Mouse (Mus musculus) CH12.LX (cell line): Measurements from ENCODE around the gene Gm11096. TPM values are rescaled to one million over a fixed set of nuclear protein-coding genes. Genes with fewer than 3 reads are reported as not detected.

Source experiments
- DNase-seq: peaks from one replicate; pipeline ENCODE4 v3.0.0-alpha.2; 2013; ENCODE audit errors: extremely low read depth
- H3K27ac ChIP-seq: 2 replicates; pipeline ENCODE4 v1.5.1; 2012; ENCODE audit warnings: low read depth, mild to moderate bottlenecking, control low read depth, moderate library complexity; ENCODE audit not compliant: insufficient read depth
- H3K27me3 ChIP-seq: replicated peaks from 2 replicates; pipeline ENCODE3; 2012; ENCODE audit warnings: inconsistent platforms
- H3K36me3 ChIP-seq, 2 experiments: replicated peaks in 1 of 2; 2 replicates each; pipeline versions ENCODE3 to v1.6.1; 2012; ENCODE audit warnings: inconsistent platforms in 1 of 2, low read length in 1 of 2, mild to moderate bottlenecking in 1 of 2, mixed read lengths in 1 of 2, moderate library complexity in 1 of 2; ENCODE audit not compliant: control insufficient read depth in 1 of 2, insufficient read depth in 1 of 2
- H3K4me1 ChIP-seq, 2 experiments: 2 replicates each; pipeline ENCODE4 v1.6.1; 2012; ENCODE audit warnings: inconsistent platforms in 1 of 2, moderate library complexity in 1 of 2; ENCODE audit not compliant: insufficient read depth in 2 of 2, control insufficient read depth in 1 of 2
- H3K4me2 ChIP-seq: 2 replicates; pipeline ENCODE4 v1.6.1; 2012; ENCODE audit warnings: low read depth, mild to moderate bottlenecking, control low read depth; ENCODE audit not compliant: poor library complexity, insufficient read depth, severe bottlenecking
- H3K4me3 ChIP-seq, 3 experiments: fragments of 150-350 bp in 1 of 3; sonication (generic) in 1 of 3; replicated peaks in 1 of 3; 2 replicates each; pipeline versions ENCODE3 to v1.5.1; 2011 to 2012; ENCODE audit warnings: low read depth in 2 of 3, low read length in 2 of 3, mild to moderate bottlenecking in 2 of 3, moderate library complexity in 2 of 3, control low read depth in 1 of 3, improper control_type of control experiment in 1 of 3, inconsistent platforms in 1 of 3, mixed read lengths in 1 of 3; ENCODE audit not compliant: poor library complexity in 1 of 3
- H3K79me2 ChIP-seq: replicated peaks from 2 replicates; pipeline ENCODE4 v1.6.1; 2012; ENCODE audit warnings: mild to moderate bottlenecking, moderate library complexity; ENCODE audit not compliant: control insufficient read depth, poor library complexity, insufficient read depth, severe bottlenecking; ENCODE audit errors: extremely low read depth
- H3K9ac ChIP-seq: 2 replicates; pipeline ENCODE4 v1.6.1; 2012; ENCODE audit warnings: low read depth, mild to moderate bottlenecking, control low read depth, moderate library complexity; ENCODE audit not compliant: insufficient read depth
- H3K9me3 ChIP-seq: replicated peaks from 2 replicates; pipeline ENCODE3; 2012; ENCODE audit warnings: low read length, inconsistent platforms, mixed read lengths
- BHLHE40 ChIP-seq: IDR thresholded peaks from 2 replicates; pipeline ENCODE4 v1.6.1; 2011; ENCODE audit warnings: mild to moderate bottlenecking, low read depth, low read length, improper control_type of control experiment
- CHD1 ChIP-seq: IDR thresholded peaks from 2 replicates; pipeline ENCODE4 v1.6.1; 2012; ENCODE audit warnings: low read depth, low read length, improper control_type of control experiment, inconsistent platforms
- CHD2 ChIP-seq: IDR thresholded peaks from 2 replicates; pipeline ENCODE4 v1.6.1; 2011; ENCODE audit warnings: low read length, improper control_type of control experiment
- CTCF ChIP-seq, 2 experiments: IDR thresholded peaks in 1 of 2; conservative IDR thresholded peaks in 1 of 2; 2 replicates each; pipeline ENCODE4 v1.5.1; 2011 to 2012; ENCODE audit warnings: low read depth in 2 of 2, low read length in 2 of 2, improper control_type of control experiment in 1 of 2, inconsistent platforms in 1 of 2, mild to moderate bottlenecking in 1 of 2, moderate library complexity in 1 of 2
- E2F4 ChIP-seq: IDR thresholded peaks from 2 replicates; pipeline ENCODE4 v1.6.1; 2011; ENCODE audit warnings: low read depth, low read length, improper control_type of control experiment; ENCODE audit not compliant: insufficient replicate concordance
- EP300 ChIP-seq: IDR thresholded peaks from 2 replicates; pipeline ENCODE4 v1.6.1; 2011; ENCODE audit warnings: low read length, improper control_type of control experiment
- ETS1 ChIP-seq: conservative IDR thresholded peaks from 2 replicates; pipeline ENCODE4 v1.6.1; 2012; ENCODE audit warnings: low read depth, mild to moderate bottlenecking, inconsistent platforms, low read length, improper control_type of control experiment, moderate library complexity
- GABPA ChIP-seq: IDR thresholded peaks from 2 replicates; pipeline ENCODE4 v1.6.1; 2012; ENCODE audit warnings: low read depth, low read length, improper control_type of control experiment, inconsistent platforms; ENCODE audit not compliant: insufficient replicate concordance
- IRF4 ChIP-seq: IDR thresholded peaks from 2 replicates; pipeline ENCODE4 v1.6.1; 2014; ENCODE audit warnings: low read depth, mild to moderate bottlenecking, inconsistent platforms, low read length, improper control_type of control experiment
- JUN ChIP-seq: IDR thresholded peaks from 2 replicates; pipeline ENCODE4 v1.6.1; 2011; ENCODE audit warnings: low read depth, mild to moderate bottlenecking, low read length, improper control_type of control experiment, moderate library complexity; ENCODE audit not compliant: insufficient read depth
- JUND ChIP-seq: conservative IDR thresholded peaks from 2 replicates; pipeline ENCODE4 v1.6.1; 2011; ENCODE audit warnings: low read depth, low read length, improper control_type of control experiment
- KAT2A ChIP-seq: IDR thresholded peaks from 2 replicates; pipeline ENCODE4 v1.6.1; 2012; ENCODE audit warnings: low read length, improper control_type of control experiment, inconsistent platforms; ENCODE audit not compliant: insufficient replicate concordance
- MAX ChIP-seq: IDR thresholded peaks from 2 replicates; pipeline ENCODE4 v1.6.1; 2011; ENCODE audit warnings: low read length, improper control_type of control experiment
- MEF2A ChIP-seq: IDR thresholded peaks from 2 replicates; pipeline ENCODE4 v1.6.1; 2014; ENCODE audit warnings: low read depth, mild to moderate bottlenecking, inconsistent platforms, low read length, improper control_type of control experiment, borderline replicate concordance
- MYC ChIP-seq: IDR thresholded peaks from 2 replicates; pipeline ENCODE4 v1.6.1; 2011; ENCODE audit warnings: low read depth, mild to moderate bottlenecking, improper control_type of control experiment, low read length
- NELFE ChIP-seq: IDR thresholded peaks from 2 replicates; pipeline ENCODE4 v1.6.1; 2011; ENCODE audit warnings: low read depth, low read length, improper control_type of control experiment
- NRF1 ChIP-seq: IDR thresholded peaks from 2 replicates; pipeline ENCODE4 v1.6.1; 2014; ENCODE audit warnings: low read depth, mild to moderate bottlenecking, inconsistent platforms, low read length, improper control_type of control experiment, moderate library complexity
- PAX5 ChIP-seq: IDR thresholded peaks from 2 replicates; pipeline ENCODE4 v1.6.1; 2012; ENCODE audit warnings: low read length, inconsistent platforms, mixed read lengths
- RAD21 ChIP-seq: IDR thresholded peaks from 2 replicates; pipeline ENCODE4 v1.6.1; 2011; ENCODE audit warnings: low read depth, mild to moderate bottlenecking, low read length, improper control_type of control experiment, moderate library complexity
- RCOR1 ChIP-seq: conservative IDR thresholded peaks from 2 replicates; pipeline ENCODE4 v1.6.1; 2012; ENCODE audit warnings: low read depth, mild to moderate bottlenecking, inconsistent platforms, low read length, improper control_type of control experiment
- SMC3 ChIP-seq: IDR thresholded peaks from 2 replicates; pipeline ENCODE4 v1.6.1; 2011; ENCODE audit warnings: low read depth, low read length, improper control_type of control experiment
- TBP ChIP-seq: conservative IDR thresholded peaks from 2 replicates; pipeline ENCODE4 v1.6.1; 2011; ENCODE audit warnings: low read depth, low read length, improper control_type of control experiment
- USF1 ChIP-seq: IDR thresholded peaks from 2 replicates; pipeline ENCODE4 v1.6.1; 2014; ENCODE audit warnings: low read depth, mild to moderate bottlenecking, inconsistent platforms, low read length, improper control_type of control experiment
- USF2 ChIP-seq: conservative IDR thresholded peaks from 2 replicates; pipeline ENCODE4 v1.6.1; 2011; ENCODE audit warnings: low read depth, low read length, improper control_type of control experiment
- ZC3H11A ChIP-seq: IDR thresholded peaks from 2 replicates; pipeline ENCODE4 v1.6.1; 2012; ENCODE audit warnings: low read depth, mild to moderate bottlenecking, inconsistent platforms, low read length, improper control_type of control experiment
- ZNF384 ChIP-seq: IDR thresholded peaks from 2 replicates; pipeline ENCODE4 v1.6.1; 2012; ENCODE audit warnings: low read depth, low read length, improper control_type of control experiment, inconsistent platforms
- dilution Hi-C: fragments of 300-500 bp; cut with MboI; formaldehyde crosslinking; loops from 2 replicates; pipeline ENCODE4 v1.14.3; 2020; ENCODE audit warnings: low sequenced_read_pairs; ENCODE audit not compliant: extremely low pct_unique_long_range_greater_than_20kb, extremely low pct_ligation_motif_present
- in situ Hi-C: fragments of 300-500 bp; cut with MboI; formaldehyde crosslinking; loops from 3 replicates; pipeline ENCODE4 v1.14.3; 2019; ENCODE audit warnings: low sequenced_read_pairs, low pct_ligation_motif_present, low pct_unique_long_range_greater_than_20kb, mixed read lengths
- polyA plus RNA-seq: library from polyadenylated mRNA; unstranded; fragments of >175 nt; gene quantifications from 2 replicates; pipeline ENCODE4 v1.2.1, GENCODE M21; 2012; ENCODE audit warnings: low read depth; ENCODE audit not compliant: insufficient read length
- total RNA-seq, 2 experiments: library from RNA; depleted of rRNA; stranded (reverse); fragments of 300-350 nt in 1 of 2; fragments of >200 nt in 1 of 2; gene quantifications; 2 replicates each; pipeline ENCODE4 v1.2.3; 2012 to 2014

Gene Gm11096
- total and polyA plus RNA-seq, 3 experiments: not detected

GRCm38 (mm10) chr17:81403121-81403520 lies 38.4 kb upstream of the Gm11096 start:
- peaks cover 60% of the 10 kb centered on the region for H3K9me3 ChIP-seq
- in situ Hi-C loops: no loop called here
- TF ChIP-seq SMC3 (no peak), RAD21 (no peak), ETS1 (no peak), ZC3H11A (no peak), JUND (no peak), MYC (no peak), EP300 (no peak), JUN (no peak), KAT2A (no peak), NRF1 (no peak), GABPA (no peak), USF2 (no peak), CHD1 (no peak)
- dilution Hi-C loops: no loop called here
- no peak overlapping the region for H3K27ac ChIP-seq
- DNase-seq: no peak
- H3K79me2 ChIP-seq: no peaks in the 10 kb centered on the region
- no peaks in the 10 kb centered on the region for H3K36me3 ChIP-seq
- no peak overlapping the region for H3K9ac ChIP-seq
- no peak overlapping the region for H3K4me2 ChIP-seq
- no peak overlapping the region for H3K4me3 ChIP-seq
- H3K27me3 ChIP-seq: no peaks in the 10 kb centered on the region
- no peaks in the 10 kb centered on the region for H3K4me1 ChIP-seq

- Histone ChIP-seq H3K27ac (no peak overlapping the region), H3K9ac (no peak overlapping the region), H3K4me1 (no peaks in the 10 kb centered on the region), H3K9me3 (peaks cover 65% of the 10 kb centered on the region), H3K79me2 (no peaks in the 10 kb centered on the region), H3K27me3 (no peaks in the 10 kb centered on the region), H3K4me2 (no peak overlapping the region), H3K36me3 (no peaks in the 10 kb centered on the region), H3K4me3 (no peak overlapping the region)
- no peak for DNase-seq
- in situ Hi-C loops: no loop called here
- dilution Hi-C loops: no loop called here
- no peak for TF ChIP-seq KAT2A
- no peak for TF ChIP-seq ZNF384
- TF ChIP-seq RCOR1: no peak
- TF ChIP-seq E2F4: no peak
- no peak for TF ChIP-seq CTCF (conservative IDR thresholded peaks at IDR 0.05 in 1 of 2, IDR thresholded peaks at IDR 0.05 in 1 of 2; ENCODE audit: low read depth in 2 of 2, low read length in 2 of 2)
- TF ChIP-seq TBP: no peak
- no peak for TF ChIP-seq IRF4
- no peak for TF ChIP-seq SMC3
- no peak for TF ChIP-seq RAD21
- no peak for TF ChIP-seq NELFE
- no peak for TF ChIP-seq MAX
- no peak for TF ChIP-seq EP300
- TF ChIP-seq USF1: no peak
- TF ChIP-seq MEF2A: no peak
- no peak for TF ChIP-seq BHLHE40
- no peak for TF ChIP-seq MYC
- TF ChIP-seq PAX5: no peak
- TF ChIP-seq CHD2: no peak
These were observed 37.3 kb upstream of the Gm11096 start for GRCm38 (mm10) chr17:81404225-81404624.
